Mouse (Mus musculus): ENCODE results near the gene Rab31.
A peak's percentile ranks its signal among the peaks of the same experiment; 100 is the strongest.
"Not testable (repeated sequence)": the region's sequence is repeated elsewhere in the genome, so short reads cannot be mapped to it uniquely, and the experiment has no call there.

Gene Rab31

DNA sequence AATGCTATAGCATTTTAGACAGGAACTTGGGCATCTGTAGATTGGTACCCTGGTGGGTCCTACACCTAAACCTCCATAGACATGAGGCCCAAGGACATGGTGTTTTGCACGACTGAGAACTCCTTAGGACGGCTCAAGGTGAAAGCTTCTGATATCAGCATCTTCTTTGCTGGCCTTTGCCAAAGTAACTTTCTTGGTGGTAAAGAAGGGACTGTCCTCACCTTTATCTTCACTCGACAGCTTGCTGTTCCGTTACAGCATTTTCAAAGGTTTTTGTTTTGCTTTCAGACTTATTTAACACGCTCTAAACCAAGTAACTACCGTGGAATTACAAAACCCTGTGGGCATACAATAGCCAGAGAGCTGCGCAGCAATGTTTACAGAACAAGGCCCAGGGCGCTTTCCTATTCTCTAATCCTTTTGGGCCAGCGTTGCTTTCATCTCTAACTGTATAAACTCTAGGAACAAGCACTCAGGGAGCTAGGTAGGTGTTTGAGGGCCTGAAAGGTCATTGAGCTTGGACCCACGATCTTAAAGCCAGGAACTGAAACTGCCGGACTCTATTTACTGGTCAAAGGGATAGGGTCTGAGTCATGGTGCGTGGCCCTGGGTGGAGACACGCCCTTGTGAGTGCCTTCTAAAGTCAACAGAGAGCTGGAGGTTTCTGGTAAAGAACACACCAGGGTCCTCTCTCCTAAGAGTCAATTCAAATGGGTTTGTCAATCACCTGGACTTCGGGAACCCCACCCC lies 109.0 kb downstream of the Rab31 start:
- DNase-seq (ENCODE audit: low spot score): peak; percentile 27

DNA sequence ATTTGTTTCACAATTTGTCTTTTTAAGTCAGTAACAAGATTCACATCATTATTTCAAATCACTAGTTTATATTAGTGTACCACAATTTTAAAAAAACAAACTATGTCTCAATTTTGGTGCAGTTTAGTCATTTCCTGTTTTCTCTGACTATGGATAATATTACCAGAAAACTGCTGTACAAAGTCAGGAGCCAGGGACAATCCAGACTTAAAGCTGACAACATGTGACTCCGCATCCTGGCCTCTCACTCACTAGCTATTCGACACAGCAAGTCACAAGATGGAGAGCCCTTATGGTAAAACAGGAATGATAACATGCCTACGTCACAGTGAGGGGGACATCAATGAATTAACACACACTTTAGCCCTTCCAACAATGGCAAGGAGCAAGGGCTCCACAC lies 109.9 kb downstream of the Rab31 start:
- DNase-seq (ENCODE audit: low spot score): no peak

DNA sequence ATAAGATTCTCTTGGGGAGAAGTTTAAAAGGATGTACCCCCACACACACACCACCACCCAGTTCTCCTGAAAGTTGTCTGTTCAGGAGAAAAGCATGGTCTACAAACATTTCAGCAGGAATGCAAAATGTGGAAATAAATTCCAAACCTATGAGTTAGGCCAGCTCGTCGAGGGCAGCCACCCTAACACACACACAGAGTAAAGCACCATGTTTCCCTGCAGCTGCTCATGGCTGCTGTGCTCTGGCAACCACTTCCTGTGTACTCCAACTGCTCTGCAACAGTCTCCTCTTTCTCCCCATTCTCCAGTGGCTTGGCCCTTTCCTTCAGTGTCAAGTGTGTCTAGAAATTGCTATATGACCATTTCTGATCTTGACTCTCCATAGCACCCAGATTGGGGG lies 114.1 kb downstream of the Rab31 start:
- no peak for DNase-seq (ENCODE audit: low spot score)

DNA sequence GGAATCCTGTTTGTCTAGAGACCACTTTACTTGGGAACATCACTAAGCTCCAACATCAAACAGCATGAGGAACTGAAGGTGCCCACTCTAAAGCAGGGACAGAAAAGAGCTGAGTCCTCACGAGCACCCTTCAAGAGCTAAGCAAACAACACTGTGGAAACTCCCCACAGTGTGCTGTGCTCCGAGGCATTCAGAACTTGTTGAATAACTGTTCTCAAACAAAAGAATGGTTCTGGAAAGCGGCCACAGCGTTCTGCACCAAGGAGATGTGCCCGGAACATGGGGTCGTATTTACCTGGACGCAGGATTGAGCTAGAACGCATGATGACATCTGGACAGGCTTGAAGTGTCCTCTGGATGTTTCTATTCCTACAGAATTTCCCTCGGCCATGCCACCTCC lies 114.6 kb downstream of the Rab31 start:
- DNase-seq (ENCODE audit: low spot score): no peak

DNA sequence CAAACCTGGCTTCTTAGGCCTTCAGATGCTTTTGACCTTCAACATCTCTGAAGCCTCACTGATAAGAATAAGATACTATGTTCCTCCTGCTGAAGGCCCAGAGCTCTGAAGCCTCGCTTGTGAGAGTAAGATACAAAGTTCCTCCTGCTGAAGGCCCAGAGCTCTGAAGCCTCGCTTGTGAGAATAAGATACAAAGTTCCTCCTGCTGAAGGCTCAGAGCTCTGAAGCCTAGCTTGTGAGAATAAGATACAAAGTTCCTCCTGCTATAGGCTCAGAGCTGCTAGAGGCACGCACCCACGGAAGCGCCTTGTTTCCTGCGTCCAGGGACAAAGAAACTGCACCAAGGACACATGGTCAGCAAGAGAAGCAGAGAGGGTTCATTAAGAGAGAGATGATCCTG lies 115.8 kb downstream of the Rab31 start:
- DNase-seq (ENCODE audit: low spot score): peak; percentile 83

DNA sequence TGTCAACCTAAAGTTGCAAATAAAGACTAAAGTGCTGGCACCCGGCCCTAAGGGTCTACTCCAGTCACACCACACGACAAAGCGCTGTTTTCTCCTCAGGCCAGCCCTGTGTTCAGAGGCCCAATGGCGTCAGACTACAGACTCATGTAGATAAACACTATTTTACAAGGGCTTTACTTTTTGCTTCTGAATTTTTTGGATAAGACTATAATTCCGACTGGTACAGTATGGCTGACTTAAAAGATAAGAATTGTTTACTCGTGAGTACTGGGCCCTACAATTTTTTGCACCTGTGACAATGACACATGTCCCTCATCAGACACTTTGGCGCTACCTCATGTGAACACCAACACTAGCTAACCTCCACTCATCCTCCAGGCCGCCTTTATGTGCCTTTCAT lies 116.5 kb downstream of the Rab31 start:
- DNase-seq (ENCODE audit: low spot score): no peak

DNA sequence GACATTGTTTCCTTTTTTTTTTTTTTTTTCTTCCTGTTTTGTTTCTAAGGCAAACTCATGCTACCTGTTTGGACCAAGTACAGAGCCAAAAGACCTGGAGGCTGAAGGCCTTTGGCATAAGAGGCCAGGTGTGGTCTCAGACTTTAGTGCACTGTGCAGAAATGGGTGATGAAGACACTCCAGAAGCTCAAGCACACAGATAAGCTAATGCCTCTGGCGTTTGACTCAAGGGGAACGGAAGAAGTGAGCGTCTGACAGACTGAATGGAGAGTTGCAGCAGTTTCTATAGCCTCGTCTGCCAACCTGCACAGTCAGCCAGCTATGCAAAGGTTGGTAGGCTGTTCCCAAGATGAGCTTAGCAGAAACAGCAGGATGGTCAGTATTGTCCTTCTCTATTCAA lies 116.9 kb downstream of the Rab31 start:
- no peak for DNase-seq (ENCODE audit: low spot score)

DNA sequence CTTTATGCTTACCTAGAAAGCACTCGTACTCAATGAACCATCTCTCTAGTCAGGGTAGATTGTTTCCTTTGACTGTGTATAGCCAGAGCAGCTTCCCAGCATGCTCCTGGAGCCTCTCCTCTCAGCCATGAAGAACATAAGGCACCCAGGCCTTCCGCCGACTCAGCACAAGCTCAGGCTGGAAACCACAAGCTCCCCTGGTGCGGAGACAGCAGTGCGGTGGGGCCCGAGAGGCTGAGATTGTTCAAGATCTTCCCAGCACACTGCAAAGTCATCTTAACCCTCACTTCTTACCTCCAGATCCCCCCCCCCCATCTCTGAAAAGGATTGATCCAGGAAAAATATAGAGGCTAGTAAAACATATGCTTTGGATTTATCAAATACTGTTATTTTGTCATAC lies 122.0 kb downstream of the Rab31 start:
- DNase-seq (ENCODE audit: low spot score): no peak

DNA sequence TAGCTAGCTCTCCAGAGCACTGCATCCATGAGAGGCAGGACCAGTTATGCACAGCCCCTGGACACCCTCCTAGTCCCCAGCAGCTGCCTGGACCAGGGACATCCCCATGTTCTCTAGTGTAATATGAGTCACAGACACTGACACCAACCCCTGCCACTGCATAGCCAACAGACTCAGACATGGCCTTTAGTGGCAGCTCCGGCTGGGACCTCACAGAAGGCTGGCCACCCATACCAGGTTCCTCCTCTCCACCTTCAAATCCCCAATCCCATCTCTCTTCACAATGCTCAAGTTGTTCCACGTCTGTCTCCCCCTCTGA lies 123.4 kb downstream of the Rab31 start:
- DNase-seq (ENCODE audit: low spot score): no peak

DNA sequence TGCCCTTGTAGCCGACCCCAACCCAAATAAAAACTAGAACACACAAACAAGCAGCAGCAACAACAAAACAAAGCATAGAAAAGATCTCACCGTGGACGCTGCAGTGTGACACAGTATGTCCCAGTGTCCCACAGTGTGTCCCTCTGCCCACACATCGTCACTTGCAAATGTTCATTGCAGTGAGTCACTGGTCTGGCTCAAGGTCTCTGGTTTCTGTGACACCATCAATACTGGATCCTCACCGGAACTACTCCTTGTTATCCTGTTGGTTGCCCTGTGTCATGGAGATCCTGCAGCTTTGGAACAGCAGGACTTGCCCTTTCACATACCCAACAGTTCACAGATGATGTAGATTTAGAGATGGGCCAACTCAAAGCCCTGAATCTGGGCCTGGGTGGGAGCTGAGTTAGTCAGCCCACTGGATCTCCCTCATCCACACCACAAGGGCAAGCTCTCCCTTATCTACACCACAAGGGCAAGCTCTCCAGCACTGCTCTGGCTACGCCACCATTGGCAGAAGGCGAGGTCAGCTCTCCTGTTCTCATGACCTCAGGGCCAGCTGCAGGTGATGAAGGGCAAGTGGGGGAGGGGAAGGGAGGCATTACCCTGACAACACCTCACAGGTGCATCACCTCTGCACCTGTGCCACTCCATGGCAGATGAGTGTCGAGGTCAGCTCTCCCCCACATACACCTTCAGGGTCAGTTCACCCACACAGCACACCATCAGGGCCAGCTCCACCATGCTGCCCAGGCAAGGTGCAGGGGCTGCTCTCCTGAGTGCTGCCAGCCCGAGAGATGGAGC lies 124.0 kb downstream of the Rab31 start:
- peak; percentile 22 for DNase-seq (ENCODE audit: low spot score)

DNA sequence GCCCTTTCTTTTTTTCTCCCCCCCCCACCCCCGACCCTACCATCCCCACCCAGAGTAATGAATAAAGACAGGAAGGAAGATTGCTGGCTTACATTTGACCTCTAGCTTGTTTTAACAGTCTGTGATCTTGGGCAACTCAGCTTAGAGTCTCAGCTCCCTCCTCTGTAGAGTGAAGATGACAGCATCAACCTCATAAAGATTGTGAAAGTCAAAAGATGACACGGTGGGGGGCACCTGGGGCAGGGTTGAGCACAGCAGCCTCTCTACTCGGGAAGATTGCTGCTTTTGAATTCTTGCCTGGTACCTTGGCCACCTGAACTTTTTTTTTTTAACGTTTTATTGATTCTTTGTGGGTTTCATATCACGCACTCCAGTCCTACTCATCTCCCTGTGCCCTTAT lies 124.6 kb downstream of the Rab31 start:
- DNase-seq (ENCODE audit: low spot score): no peak

DNA sequence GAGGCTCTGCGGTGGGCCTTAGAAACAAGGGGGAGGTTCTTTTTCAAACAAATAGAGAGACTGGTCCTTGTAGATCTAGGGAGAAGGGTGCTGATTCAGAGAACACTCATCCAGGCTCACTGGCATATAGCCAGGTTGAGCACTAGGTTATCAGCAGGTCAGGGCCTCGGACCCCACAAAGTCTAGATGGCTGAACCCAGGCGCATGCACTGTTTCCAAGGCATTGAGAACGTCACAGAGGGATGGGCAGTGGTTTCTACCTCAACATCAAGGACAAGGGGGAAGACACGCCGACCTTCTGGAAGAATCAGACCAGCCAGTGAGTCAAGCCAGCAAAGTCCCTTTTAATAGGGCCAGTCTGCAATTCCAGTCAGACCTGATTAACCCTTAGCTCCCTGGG lies 125.3 kb downstream of the Rab31 start:
- DNase-seq (ENCODE audit: low spot score): peak; percentile 53

DNA sequence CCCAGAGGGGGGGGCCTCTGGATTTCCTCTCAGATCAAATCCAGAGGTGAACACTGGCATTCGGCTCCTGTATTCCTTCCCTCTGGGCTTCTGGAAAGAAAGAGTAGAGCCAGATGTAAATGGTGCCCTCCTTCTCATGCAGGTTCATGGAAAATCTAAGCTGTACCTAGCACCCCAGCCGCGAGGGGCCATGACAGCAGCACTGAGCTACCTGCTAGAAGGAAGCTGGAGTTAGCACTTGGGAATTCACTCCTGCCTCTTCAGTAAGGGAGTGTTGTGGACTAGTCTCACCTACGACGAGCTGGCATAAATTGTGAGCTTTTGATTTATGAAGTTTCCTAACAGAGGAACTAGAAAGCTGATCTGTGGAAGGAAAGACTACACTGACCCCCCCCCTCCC lies 129.0 kb downstream of the Rab31 start:
- no peak for DNase-seq (ENCODE audit: low spot score)

DNA sequence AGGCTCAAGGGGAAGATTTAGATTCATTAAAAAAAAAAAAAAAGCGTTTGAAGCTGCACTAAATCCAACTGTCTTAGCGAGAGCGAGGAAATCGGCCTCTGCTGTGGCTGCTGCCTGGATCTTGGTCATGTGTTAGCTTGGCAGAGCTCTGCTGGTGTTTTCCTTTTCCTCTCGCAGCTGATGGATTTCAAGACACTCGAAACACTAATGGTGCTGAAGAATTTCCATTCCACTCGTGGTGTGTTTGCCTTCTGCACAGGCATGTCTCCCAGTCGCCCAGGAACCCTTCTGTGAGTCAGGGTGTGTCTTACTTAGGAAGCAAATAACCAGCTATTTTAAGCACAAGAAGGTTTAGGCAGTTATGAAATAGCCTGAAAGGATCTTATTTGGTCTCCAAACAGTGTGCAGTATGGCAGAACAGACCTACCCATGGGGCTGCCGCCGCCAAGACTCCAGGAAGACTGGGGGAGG lies 129.5 kb downstream of the Rab31 start:
- DNase-seq (ENCODE audit: low spot score): no peak

DNA sequence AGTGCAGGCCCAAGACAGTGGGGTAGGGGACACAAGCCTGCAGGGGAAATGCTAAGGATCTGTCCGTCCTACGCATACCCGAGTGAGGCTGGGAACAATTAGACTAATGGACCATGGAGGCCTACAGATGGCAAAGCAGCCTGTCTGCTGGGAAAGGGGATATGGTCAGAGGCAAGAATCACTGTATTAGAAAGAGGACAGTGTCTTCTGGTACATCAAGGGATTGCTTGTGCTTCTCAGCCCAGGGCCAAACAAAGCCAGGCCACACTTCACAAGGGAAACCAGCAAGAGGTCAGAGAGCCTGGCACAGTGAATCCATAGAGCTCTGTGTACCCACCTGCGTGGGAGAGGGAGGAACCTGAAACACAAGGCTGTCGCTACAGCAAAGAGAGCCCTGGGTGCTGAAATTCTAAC lies 130.0 kb downstream of the Rab31 start:
- peak; percentile 43 for DNase-seq (ENCODE audit: low spot score)

DNA sequence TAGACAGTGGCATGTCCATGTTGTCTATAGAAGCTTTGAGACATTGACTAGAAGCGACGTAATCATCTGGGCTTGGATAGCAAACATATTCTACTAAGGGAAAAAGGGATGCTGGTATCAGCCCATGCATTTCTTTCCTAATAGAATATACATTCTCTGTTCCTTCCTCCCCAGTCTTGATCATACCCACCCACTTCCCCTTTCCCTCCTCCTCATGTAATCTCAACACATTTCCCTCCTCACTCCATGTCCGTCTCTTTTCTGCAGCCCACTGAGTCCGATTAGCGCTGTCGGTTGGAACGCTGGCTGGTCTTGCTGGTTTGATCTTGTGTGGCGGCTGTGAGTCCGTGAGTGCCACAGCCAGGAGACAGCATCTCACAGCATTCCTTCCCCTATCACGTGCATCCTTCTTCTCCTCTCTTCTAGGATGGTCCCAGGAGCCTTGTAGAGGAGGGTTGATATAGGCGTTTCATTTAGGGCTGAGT lies 130.8 kb downstream of the Rab31 start, which contains the start of gene Txndc2:
Gene Txndc2, minus strand, starts transcription at position 435 of the 485 bp plus-strand sequence.
- no peak for DNase-seq (ENCODE audit: low spot score)

DNA sequence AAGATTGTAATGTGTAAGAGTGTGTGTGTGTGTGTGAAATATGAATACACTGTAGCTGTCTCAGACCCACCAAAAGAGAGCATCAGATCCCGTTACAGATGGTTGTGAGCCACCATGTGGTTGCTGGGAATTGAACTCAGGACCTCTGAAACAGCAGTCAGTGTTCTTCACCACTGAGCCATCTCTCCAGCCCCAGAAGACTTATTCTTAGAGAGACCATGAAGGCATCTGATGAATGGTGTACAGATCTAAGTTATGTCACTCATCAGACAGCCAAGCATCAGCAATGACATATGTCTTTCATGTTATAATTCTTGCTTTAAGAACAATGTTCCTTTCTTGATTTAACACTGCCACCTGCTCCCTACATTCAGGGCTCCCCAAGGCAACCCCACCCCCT lies 133.4 kb downstream of the Rab31 start:
- no peak for DNase-seq (ENCODE audit: low spot score)

DNA sequence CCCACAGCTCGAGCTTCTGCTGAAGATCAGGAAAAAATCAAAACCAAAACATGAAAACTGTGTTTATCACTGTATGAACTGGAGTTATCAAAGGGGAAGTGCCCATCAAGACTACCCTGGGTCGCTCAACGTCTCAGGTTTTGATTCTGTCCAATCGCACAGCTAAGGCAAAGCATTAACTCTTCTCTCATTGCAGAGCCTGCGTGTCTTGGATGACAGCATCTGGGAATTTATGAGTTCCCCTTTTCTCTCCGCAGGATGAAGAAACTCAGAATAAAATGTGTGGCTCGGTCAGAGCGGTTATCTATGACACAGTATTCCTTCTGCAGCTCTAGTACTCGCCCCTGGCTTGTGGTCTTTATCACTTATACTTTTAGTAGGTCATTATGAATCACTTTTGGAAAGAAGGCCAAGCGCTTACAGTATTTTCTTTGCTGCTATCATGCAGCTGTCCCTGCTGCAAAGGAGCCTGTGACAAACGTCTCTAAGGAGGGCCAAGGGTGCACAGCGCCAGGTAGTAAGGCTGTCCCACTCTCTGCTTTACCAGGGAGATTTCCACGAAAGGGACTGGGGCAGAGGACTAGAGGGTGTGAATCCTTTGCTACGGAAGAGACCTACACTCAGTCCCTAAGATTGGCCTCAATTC lies 136.7 kb downstream of the Rab31 start:
- DNase-seq (ENCODE audit: low spot score): no peak

DNA sequence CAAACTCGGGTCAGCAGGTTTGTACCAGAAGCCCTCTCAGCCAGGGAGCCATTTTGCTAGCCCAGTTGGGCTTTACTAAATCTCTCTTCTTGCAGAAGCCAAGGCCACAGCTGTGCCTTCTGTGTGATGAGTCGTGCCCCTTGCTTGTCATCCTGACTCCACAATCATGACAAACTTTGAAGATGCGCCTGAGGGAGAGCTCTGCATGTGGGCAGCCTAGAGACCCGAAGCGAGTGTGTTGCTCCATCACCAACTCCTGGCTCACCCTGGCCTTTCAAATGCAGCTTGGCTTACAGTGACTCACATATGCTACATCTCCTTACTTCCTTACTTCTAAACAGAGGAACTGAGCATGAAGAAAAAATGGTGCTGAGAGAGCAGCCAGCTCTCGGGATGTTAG lies 142.6 kb downstream of the Rab31 start:
- DNase-seq (ENCODE audit: low spot score): no peak

DNA sequence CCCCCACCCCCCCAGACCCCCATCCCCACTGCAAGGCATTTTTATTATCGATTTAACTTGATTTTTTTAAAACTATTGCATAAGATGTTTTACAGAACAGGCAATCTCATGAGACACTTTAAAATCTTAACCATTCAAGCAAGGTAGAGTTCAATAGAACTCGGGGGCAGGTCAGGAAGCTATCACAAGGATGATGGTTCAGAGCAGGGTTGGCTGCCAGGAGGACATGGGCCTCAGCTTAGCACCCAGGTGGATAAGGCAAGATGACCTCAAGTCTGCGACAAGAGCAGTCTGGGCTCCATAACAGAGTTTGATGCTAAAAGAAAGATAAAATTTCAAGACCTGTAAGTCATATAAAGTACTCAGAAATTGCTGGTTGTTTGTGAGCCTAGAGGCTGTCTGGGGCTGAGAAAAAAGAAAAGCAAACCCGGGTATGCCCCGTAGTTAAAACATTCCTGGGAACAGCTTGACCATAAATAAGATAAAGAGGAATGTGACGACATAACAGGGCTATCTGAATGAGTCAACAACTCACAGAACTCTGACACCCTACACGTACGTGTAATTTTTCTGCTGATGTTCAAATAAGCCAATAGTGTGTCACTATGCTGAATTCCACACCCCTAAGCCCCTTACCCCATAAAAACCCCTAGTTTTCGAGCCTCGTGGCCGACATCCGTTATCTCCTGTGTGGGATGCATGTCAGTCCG lies 143.6 kb downstream of the Rab31 start:
- not testable (repeated sequence) for DNase-seq (ENCODE audit: low spot score)

DNA sequence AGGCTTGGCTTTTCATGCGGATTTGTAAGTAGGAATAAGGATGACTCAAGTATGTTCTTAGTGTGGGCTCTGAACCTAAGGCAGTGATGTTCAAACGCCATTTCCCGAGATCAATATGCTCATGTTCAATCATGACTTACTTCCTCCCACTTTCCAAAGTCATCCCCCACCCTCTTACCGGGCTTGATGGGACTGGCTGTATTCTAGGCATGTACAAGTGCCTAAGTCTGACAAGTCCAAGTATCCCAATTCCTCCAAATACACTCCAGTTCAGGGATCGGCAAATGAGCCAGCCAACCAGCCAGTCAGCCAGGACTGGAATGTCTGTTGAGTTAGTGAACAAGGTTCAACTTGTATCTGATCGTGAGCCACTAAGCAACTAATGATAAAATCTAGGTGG lies 146.3 kb downstream of the Rab31 start:
- no peak for DNase-seq (ENCODE audit: low spot score)

DNA sequence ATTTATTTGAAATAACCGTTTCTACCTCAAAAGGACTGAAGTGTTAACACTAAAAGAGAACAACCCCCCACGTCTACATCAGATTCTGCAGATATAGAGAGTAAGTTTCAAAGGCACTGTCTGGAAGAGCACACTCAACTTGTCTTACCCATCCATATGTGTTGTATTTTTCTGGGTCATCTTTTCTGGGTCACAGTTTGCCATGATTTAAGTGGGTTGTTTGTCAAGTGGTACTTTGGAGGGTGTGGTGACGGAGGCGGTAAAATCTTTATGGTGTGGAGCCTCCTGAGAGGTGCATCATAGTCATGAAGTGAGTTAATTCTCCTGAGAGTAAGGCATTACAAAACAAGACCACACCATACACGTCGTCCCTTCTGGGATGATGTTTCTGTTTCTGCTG lies 147.0 kb downstream of the Rab31 start:
- no peak for DNase-seq (ENCODE audit: low spot score)

Measured in testis, postnatal 14 days (tissue).